Mouse (Mus musculus): Measurements from ENCODE around the gene Mid1. TPM values are rescaled to one million over a fixed set of nuclear protein-coding genes. Genes with fewer than 3 reads are reported as not detected.

Gene Mid1
- polyA plus RNA-seq, 1 experiment = 8.8 TPM

- Histone ChIP-seq H3K36me3 (ENCODE audit: control insufficient read depth, insufficient read depth, low read length) (no peaks in the 10 kb centered on the region), H3K27me3 (replicated peaks; ENCODE audit: control insufficient read depth, insufficient read depth, low read length) (no peaks in the 10 kb centered on the region), H3K27ac (ENCODE audit: insufficient read depth, low read depth, low read length) (no peak overlapping the region), H3K4me3 (ENCODE audit: insufficient read depth, low read depth, low read length) (no peak overlapping the region), H3K4me1 (ENCODE audit: control insufficient read depth, insufficient read depth, low read length) (no peaks in the 10 kb centered on the region)
- 57% methylated on average over 5 of the region's 5 CpGs for WGBS
- no peak for DNase-seq
- TF ChIP-seq CTCF (conservative IDR thresholded peaks at IDR 0.05; ENCODE audit: insufficient read depth, insufficient read length, low read depth, low read length) (no peak), POLR2A (IDR thresholded peaks at IDR 0.05; ENCODE audit: low read depth, low read length) (no peak)
Observed at GRCm38 (mm10) chrX:169837947-169838649, 153.1 kb downstream of the Mid1 start.

DNA sequence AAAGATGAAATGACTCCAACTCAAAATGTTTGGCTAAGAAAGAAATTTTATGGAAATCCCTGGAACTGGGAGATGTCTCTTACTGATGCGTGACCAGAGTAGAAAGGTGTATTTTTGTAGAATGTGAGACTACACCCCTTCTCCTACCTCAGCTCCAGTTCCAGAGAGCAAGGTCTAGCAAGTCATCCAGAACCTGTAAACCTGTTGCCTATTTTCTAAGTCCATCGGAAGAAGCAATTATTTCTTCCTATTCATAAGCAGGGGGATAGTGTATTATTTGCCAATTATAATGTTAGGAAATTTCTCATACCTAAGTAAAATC is 153.6 kb downstream of the Mid1 start:
- Histone ChIP-seq H3K4me1 (ENCODE audit: control insufficient read depth, insufficient read depth, low read length) (no peaks in the 10 kb centered on the region), H3K4me3 (ENCODE audit: insufficient read depth, low read depth, low read length) (no peak overlapping the region), H3K27me3 (replicated peaks; ENCODE audit: control insufficient read depth, insufficient read depth, low read length) (no peaks in the 10 kb centered on the region), H3K27ac (ENCODE audit: insufficient read depth, low read depth, low read length) (no peak overlapping the region), H3K36me3 (ENCODE audit: control insufficient read depth, insufficient read depth, low read length) (no peaks in the 10 kb centered on the region)
- TF ChIP-seq POLR2A (IDR thresholded peaks at IDR 0.05; ENCODE audit: low read depth, low read length) (no peak), CTCF (conservative IDR thresholded peaks at IDR 0.05; ENCODE audit: insufficient read depth, insufficient read length, low read depth, low read length) (no peak)
- DNase-seq = no peak
- 83% methylated on average over 2 of the region's 2 CpGs for WGBS

- WGBS = 83% methylated on average over 1 of the region's 1 CpGs
- TF ChIP-seq CTCF (conservative IDR thresholded peaks at IDR 0.05; ENCODE audit: insufficient read depth, insufficient read length, low read depth, low read length) = no peak
- TF ChIP-seq POLR2A (IDR thresholded peaks at IDR 0.05; ENCODE audit: low read depth, low read length) = no peak
Observed at GRCm38 (mm10) chrX:169843267-169843666, 158.3 kb downstream of the Mid1 start.

GRCm38 (mm10) chrX:169844150-169844772 is 159.3 kb downstream of the Mid1 start:
- WGBS = 70% methylated on average over 5 of the region's 5 CpGs
- TF ChIP-seq POLR2A (IDR thresholded peaks at IDR 0.05; ENCODE audit: low read depth, low read length) (no peak), CTCF (conservative IDR thresholded peaks at IDR 0.05; ENCODE audit: insufficient read depth, insufficient read length, low read depth, low read length) (no peak)
- H3K4me1 ChIP-seq (ENCODE audit: control insufficient read depth, insufficient read depth, low read length) = no peaks in the 10 kb centered on the region
- no peak overlapping the region for H3K4me3 ChIP-seq (ENCODE audit: insufficient read depth, low read depth, low read length)
- H3K36me3 ChIP-seq (ENCODE audit: control insufficient read depth, insufficient read depth, low read length) = no peaks in the 10 kb centered on the region
- no peaks in the 10 kb centered on the region for H3K27me3 ChIP-seq (replicated peaks; ENCODE audit: control insufficient read depth, insufficient read depth, low read length)
- DNase-seq = no peak
- no peak overlapping the region for H3K27ac ChIP-seq (ENCODE audit: insufficient read depth, low read depth, low read length)

More at GRCm38 (mm10) chrX:169843267-169843666, 158.3 kb downstream of the Mid1 start:
- H3K36me3 ChIP-seq (ENCODE audit: control insufficient read depth, insufficient read depth, low read length) = no peaks in the 10 kb centered on the region
- no peak overlapping the region for H3K27ac ChIP-seq (ENCODE audit: insufficient read depth, low read depth, low read length)
- H3K4me3 ChIP-seq (ENCODE audit: insufficient read depth, low read depth, low read length) = no peak overlapping the region
- H3K4me1 ChIP-seq (ENCODE audit: control insufficient read depth, insufficient read depth, low read length) = no peaks in the 10 kb centered on the region
- no peak for DNase-seq
- H3K27me3 ChIP-seq (replicated peaks; ENCODE audit: control insufficient read depth, insufficient read depth, low read length) = no peaks in the 10 kb centered on the region

DNA sequence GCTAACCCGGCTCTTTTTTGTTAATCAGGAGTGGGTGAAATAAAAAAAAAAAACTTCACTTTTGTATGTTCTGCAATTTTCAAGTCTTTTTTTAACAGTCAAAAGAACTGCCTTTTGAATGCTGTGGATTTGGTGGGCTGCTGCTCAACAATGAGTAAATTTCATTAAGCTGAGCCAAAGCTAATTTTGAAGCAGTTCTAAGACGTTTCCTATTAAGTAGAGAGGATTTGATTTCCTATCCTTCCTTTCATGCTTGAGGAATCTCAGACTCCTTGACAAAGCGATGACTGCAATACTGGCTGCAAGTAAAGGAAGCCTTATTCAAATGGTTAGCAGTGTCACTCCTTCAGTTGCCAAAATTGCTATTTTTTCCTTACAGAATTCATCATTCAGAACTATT is 161.2 kb downstream of the Mid1 start:
- no peak for DNase-seq
- Histone ChIP-seq H3K27me3 (replicated peaks; ENCODE audit: control insufficient read depth, insufficient read depth, low read length) (no peaks in the 10 kb centered on the region), H3K36me3 (ENCODE audit: control insufficient read depth, insufficient read depth, low read length) (no peaks in the 10 kb centered on the region), H3K27ac (ENCODE audit: insufficient read depth, low read depth, low read length) (no peak overlapping the region), H3K4me1 (ENCODE audit: control insufficient read depth, insufficient read depth, low read length) (no peaks in the 10 kb centered on the region), H3K4me3 (ENCODE audit: insufficient read depth, low read depth, low read length) (no peak overlapping the region)
- 42% methylated on average over 3 of the region's 3 CpGs for WGBS
- TF ChIP-seq POLR2A (IDR thresholded peaks at IDR 0.05; ENCODE audit: low read depth, low read length) (no peak), CTCF (conservative IDR thresholded peaks at IDR 0.05; ENCODE audit: insufficient read depth, insufficient read length, low read depth, low read length) (no peak)

GRCm38 (mm10) chrX:169861194-169861720 is 176.3 kb downstream of the Mid1 start:
- Histone ChIP-seq H3K36me3 (ENCODE audit: control insufficient read depth, insufficient read depth, low read length) (no peaks in the 10 kb centered on the region), H3K4me3 (ENCODE audit: insufficient read depth, low read depth, low read length) (no peak overlapping the region), H3K27ac (ENCODE audit: insufficient read depth, low read depth, low read length) (no peak overlapping the region), H3K4me1 (ENCODE audit: control insufficient read depth, insufficient read depth, low read length) (no peaks in the 10 kb centered on the region; the same call in 1 of the 2 replicates), H3K27me3 (replicated peaks; ENCODE audit: control insufficient read depth, insufficient read depth, low read length) (no peaks in the 10 kb centered on the region)
- no peak for DNase-seq
- WGBS = 21% methylated on average over 2 of the region's 2 CpGs
- no peak for TF ChIP-seq POLR2A (IDR thresholded peaks at IDR 0.05; ENCODE audit: low read depth, low read length)
- no peak for TF ChIP-seq CTCF (conservative IDR thresholded peaks at IDR 0.05; ENCODE audit: insufficient read depth, insufficient read length, low read depth, low read length)

DNA sequence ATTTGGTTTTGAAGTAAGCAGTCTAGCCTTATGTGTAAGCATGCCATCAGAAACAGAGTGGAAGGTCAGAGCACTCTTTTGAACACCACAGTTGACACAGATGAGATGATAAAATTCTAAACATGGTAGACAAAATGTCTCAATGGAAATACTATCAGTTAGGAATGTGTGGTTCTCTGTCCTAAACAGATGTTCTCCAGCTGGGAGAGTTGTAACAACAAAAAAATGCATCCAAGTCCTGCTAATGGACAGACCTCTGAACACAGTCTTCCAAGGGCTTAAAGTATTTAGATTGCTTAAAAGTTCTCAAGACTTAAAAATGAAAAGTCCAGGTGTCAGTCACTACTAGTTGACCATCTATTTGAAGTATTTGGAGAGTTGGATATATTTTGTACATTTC is 177.4 kb downstream of the Mid1 start:
- no peak overlapping the region for H3K27ac ChIP-seq (ENCODE audit: insufficient read depth, low read depth, low read length)
- TF ChIP-seq POLR2A (IDR thresholded peaks at IDR 0.05; ENCODE audit: low read depth, low read length) (no peak), CTCF (conservative IDR thresholded peaks at IDR 0.05; ENCODE audit: insufficient read depth, insufficient read length, low read depth, low read length) (no peak)
- no peaks in the 10 kb centered on the region; the same call in 1 of the 2 replicates for H3K4me1 ChIP-seq (ENCODE audit: control insufficient read depth, insufficient read depth, low read length)
- no peak for DNase-seq
- no peaks in the 10 kb centered on the region for H3K36me3 ChIP-seq (ENCODE audit: control insufficient read depth, insufficient read depth, low read length)
- H3K4me3 ChIP-seq (ENCODE audit: insufficient read depth, low read depth, low read length) = no peak overlapping the region
- no peaks in the 10 kb centered on the region for H3K27me3 ChIP-seq (replicated peaks; ENCODE audit: control insufficient read depth, insufficient read depth, low read length)

Measured in kidney, adult 2 months (tissue).